Mouse (Mus musculus) embryonic facial prominence, embryonic 11.5 days (tissue): ENCODE measurements around the gene Pnn. TPM values are rescaled to one million over a fixed set of nuclear protein-coding genes. Genes with fewer than 3 reads are reported as not detected.

Experiments used
- ATAC-seq: fragments of 200-750 bp; cut with Nextera tagmentation; replicated peaks from 2 replicates; pipeline ENCODE4 v1.8.0; 2017; ENCODE audit warnings: low read depth; ENCODE audit not compliant: insufficient number of reproducible peaks, low FRiP score, low TSS enrichment
- DNase-seq: peaks from one replicate; pipeline ENCODE4 v3.0.0-alpha.2; 2015; ENCODE audit warnings: low spot score
- H3K27ac ChIP-seq: fragments of 300-500 bp; sonication (generic); replicated peaks from 2 replicates; pipeline ENCODE4 v1.5.1; 2014; ENCODE audit warnings: mild to moderate bottlenecking, low read depth, low read length, control low read depth
- H3K27me3 ChIP-seq: fragments of 300-500 bp; sonication (generic); 2 replicates; pipeline ENCODE4 v1.6.1; 2014; ENCODE audit warnings: mild to moderate bottlenecking, low read length, moderate library complexity, mixed read lengths; ENCODE audit not compliant: control insufficient read depth, insufficient read depth
- H3K36me3 ChIP-seq: fragments of 300-500 bp; sonication (generic); replicated peaks from 2 replicates; pipeline ENCODE4 v1.6.1; 2014; ENCODE audit warnings: low read depth, mild to moderate bottlenecking, low read length, moderate library complexity, mixed read lengths; ENCODE audit not compliant: control insufficient read depth, insufficient read depth
- H3K4me1 ChIP-seq: fragments of 300-500 bp; sonication (generic); 2 replicates; pipeline ENCODE4 v1.6.1; 2014; ENCODE audit warnings: low read length, mixed read lengths; ENCODE audit not compliant: control insufficient read depth, insufficient read depth
- H3K4me2 ChIP-seq: fragments of 300-500 bp; sonication (generic); 2 replicates; pipeline ENCODE4 v1.6.1; 2014; ENCODE audit warnings: low read depth, mild to moderate bottlenecking, control low read depth, low read length, moderate library complexity
- H3K4me3 ChIP-seq: fragments of 300-500 bp; sonication (generic); 2 replicates; pipeline ENCODE4 v1.5.1; 2014; ENCODE audit warnings: low read depth, low read length, control low read depth
- H3K9ac ChIP-seq: fragments of 300-500 bp; sonication (generic); replicated peaks from 2 replicates; pipeline ENCODE4 v1.6.1; 2014; ENCODE audit warnings: mild to moderate bottlenecking, control low read depth, low read length
- H3K9me3 ChIP-seq: fragments of 300-500 bp; sonication (generic); replicated peaks from 2 replicates; pipeline ENCODE4 v1.6.1; 2016; ENCODE audit warnings: mild to moderate bottlenecking, low read length, inconsistent platforms, mixed read lengths; ENCODE audit not compliant: control insufficient read depth
- WGBS: fragments of 180-500 bp; shearing (Covaris S2); extraction: QIAGEN DNeasy Blood & Tissue Kit; methylation state at CpG from one replicate; pipeline ENCODE4 v1.1.7; 2014; 5-methylcytosine and 5-hydroxymethylcytosine counted together
- polyA plus RNA-seq: library from polyadenylated mRNA; unstranded; fragments of >200 nt; fragmentation: Nextera tagmentation; extraction: Ambion mirVana; gene quantifications from 2 replicates; pipeline ENCODE4 v1.2.1, GENCODE M21; 2014

Pnn gene
- polyA plus RNA-seq, 1 experiment from 2014 or later, result 116 TPM

DNA sequence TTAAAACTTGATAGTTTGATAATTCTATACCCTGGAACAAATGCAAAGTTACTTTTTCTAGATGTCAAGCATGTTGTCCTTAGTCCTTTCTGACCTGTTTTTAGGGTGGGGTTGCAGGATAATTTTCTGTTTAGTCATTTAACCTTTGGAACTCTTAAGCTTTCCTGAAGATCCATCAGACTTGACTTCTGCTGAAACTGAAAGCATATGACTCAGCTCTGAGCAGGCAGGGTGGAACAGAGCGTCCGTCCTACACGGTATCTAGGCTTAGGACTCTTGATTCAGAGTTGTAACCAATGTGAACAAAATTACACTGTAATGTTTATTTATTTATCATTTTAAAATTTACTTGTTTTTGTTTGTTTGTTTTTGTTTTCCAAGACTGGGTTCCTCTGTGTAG, 11.2 kb downstream of the Pnn start:
- H3K36me3 ChIP-seq, result no peaks in the 10 kb centered on the region
- H3K4me2 ChIP-seq, result no peak overlapping the region
- no peaks in the 10 kb centered on the region for H3K4me1 ChIP-seq
- DNase-seq, result no peak
- ATAC-seq, result no peak
- no peak overlapping the region for H3K27ac ChIP-seq
- H3K4me3 ChIP-seq, result no peak overlapping the region
- no peaks in the 10 kb centered on the region for H3K27me3 ChIP-seq
- H3K9ac ChIP-seq, result no peak overlapping the region
- WGBS, result 95% methylated on average over 3 of the region's 3 CpGs
- H3K9me3 ChIP-seq, result no peaks in the 10 kb centered on the region

DNA sequence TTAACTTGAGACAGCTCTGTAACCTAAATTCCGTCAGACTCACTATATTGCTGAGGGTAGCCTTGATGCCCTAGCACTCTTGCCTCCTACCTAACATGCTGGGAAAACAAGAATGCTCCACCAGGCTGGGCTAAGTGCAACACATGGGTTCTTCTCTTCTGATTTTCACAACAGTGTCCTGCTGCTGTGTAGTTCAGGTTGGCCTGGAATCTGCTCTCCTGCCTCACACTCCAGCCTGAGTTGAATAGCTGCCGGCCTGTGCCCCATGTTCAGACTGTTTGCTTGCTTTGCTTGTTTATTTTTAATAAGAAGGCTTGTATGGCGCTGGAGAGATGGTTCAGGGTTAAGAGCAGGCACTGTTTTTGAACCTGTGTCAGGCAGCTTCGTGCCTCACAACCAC, 13.8 kb downstream of the Pnn start:
- Histone ChIP-seq H3K36me3 (no peaks in the 10 kb centered on the region), H3K4me2 (no peak overlapping the region), H3K4me1 (no peaks in the 10 kb centered on the region), H3K27me3 (no peaks in the 10 kb centered on the region), H3K9me3 (no peaks in the 10 kb centered on the region), H3K4me3 (no peak overlapping the region), H3K27ac (no peak overlapping the region), H3K9ac (no peak overlapping the region)
- DNase-seq, result no peak
- ATAC-seq, result no peak
- WGBS, result 83% methylated on average over 4 of the region's 4 CpGs

DNA sequence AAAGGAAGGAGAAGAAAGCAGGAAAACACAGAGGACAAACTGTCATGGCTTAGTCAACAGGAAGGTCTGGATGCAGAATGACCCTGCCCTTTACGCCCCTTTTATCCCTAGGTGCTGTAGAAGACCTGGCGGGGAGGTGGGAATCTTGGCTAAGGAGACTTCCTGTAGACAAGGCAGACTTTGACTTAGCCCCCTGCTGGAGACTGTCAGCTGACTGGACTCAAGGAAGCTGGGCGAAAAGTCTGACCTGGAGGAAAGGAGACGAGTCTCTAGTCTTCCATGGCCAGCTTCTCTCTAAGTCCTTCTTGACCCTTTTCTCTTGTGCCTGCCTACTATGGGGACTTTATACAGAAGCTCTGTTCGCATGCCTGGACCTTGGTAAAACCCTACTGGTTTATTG, 17.8 kb downstream of the Pnn start:
- H3K27me3 ChIP-seq, result no peaks in the 10 kb centered on the region
- DNase-seq (no peak), ATAC-seq (no peak)
- no peak overlapping the region for H3K9ac ChIP-seq
- H3K27ac ChIP-seq, result no peak overlapping the region
- WGBS, result 68% methylated on average over 5 of the region's 5 CpGs
- H3K4me1 ChIP-seq, result no peaks in the 10 kb centered on the region
- no peak overlapping the region for H3K4me2 ChIP-seq
- no peak overlapping the region for H3K4me3 ChIP-seq
- H3K9me3 ChIP-seq, result no peaks in the 10 kb centered on the region
- no peaks in the 10 kb centered on the region for H3K36me3 ChIP-seq

DNA sequence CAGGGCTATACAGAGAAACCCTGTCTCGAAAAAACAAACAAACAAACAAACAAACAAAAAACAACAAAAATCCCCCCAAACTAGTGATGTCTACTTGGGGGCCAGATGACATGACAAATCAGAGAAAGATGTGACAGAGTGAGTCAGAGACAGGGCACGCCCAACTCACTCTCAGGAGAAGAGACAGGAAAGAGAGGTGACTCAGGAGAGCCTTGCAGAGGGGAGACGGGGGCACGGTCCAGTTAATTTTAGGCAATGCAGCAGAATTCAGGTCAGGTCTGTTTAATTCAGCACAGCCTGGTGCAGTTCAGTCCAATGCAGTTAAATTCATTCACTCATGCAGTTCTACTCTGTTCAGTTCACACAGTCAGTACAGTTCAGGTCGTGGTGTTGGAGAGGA, 19.5 kb downstream of the Pnn start:
- 80% methylated on average over 5 of the region's 5 CpGs for WGBS
- Histone ChIP-seq H3K4me1 (no peaks in the 10 kb centered on the region), H3K4me3 (no peak overlapping the region), H3K9ac (no peak overlapping the region), H3K36me3 (no peaks in the 10 kb centered on the region), H3K4me2 (no peak overlapping the region), H3K9me3 (no peaks in the 10 kb centered on the region), H3K27me3 (no peaks in the 10 kb centered on the region), H3K27ac (no peak overlapping the region)
- no peak for DNase-seq
- ATAC-seq, result no peak

DNA sequence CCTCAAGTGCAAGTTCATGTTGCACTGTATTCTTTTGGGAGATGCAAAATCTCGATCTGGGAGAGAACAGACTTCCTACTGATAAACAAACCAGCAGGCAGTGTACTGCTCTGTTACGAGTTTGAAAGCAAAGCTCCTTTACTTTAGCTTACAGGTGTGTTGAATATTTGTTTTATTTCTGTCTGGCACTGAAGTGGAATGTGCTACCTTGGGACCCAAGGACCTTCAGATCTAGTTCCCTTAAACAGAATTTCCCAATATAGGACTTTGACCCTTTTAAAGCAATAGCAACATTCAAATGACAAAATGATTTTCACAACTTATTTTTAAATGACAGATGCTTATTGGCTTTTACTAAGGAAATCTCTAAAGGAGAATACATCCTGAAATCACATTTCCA, 26.9 kb downstream of the Pnn start:
- Histone ChIP-seq H3K36me3 (no peaks in the 10 kb centered on the region), H3K4me3 (no peak overlapping the region), H3K27ac (no peak overlapping the region), H3K9me3 (no peaks in the 10 kb centered on the region), H3K4me1 (no peaks in the 10 kb centered on the region), H3K9ac (no peak overlapping the region), H3K27me3 (no peaks in the 10 kb centered on the region), H3K4me2 (no peak overlapping the region)
- DNase-seq (no peak), ATAC-seq (no peak)
- WGBS, result 61% methylated on average over 2 of the region's 2 CpGs

DNA sequence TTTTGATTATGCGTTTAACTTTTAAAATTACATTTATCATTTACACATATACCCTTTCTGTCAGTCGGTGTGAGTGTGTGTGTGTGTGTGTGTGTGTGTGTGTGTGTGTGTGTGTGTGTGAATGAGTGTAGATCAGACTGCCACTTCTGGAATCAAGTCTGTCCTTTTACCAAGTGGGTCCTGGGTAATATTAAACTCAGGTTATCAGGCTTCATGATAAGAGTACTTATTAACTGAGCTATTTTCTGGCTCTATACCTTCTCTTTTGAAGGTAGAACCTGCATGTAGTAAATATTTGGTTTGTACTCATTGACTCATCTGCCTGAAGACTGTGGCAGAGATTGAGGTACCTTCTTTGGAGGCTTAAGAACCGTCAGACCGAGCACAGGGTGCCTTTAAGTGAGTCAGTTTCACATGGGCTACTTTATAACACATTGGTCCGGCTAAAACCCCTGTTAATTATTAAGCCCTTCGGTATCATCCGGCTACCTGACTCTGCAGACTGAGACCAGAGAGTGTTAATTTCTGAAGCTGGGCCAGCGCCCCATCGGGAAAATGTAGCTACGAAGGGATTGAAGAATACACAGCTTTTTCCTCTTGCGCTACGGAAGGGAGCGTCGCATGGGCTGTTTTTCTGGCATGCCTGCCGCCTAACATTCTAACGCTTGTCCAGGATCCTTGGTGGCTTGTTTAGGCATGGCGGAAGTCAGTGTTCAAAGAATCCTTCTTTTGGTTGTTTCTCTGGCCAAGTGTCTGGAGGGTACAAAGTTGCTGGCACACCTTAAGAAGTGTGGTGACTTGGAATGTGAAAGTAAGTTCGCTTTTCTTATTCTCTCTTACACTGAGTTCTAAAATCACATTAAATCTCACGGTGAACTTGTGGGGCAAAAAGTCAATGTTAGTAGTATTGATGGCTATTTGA, 28.7 kb downstream of the Pnn start, which contains the start of gene Mia2:
Gene Mia2, plus strand, starts transcription at position 696 of the 922 bp plus-strand sequence.
- H3K4me2 ChIP-seq, result no peak within 1 kb of the TSS
- no peak within 1 kb of the TSS for H3K4me3 ChIP-seq
- no peak within 1 kb of the TSS for H3K9ac ChIP-seq
- 82% methylated on average over 19 of the region's 19 CpGs for WGBS
- DNase-seq, result no peak
- H3K36me3 ChIP-seq, result no peaks in the 10 kb centered on the region
- ATAC-seq, result no peak
- no peaks in the 10 kb centered on the region for H3K9me3 ChIP-seq
- no peak within 1 kb of the TSS for H3K27ac ChIP-seq
- H3K27me3 ChIP-seq, result no peaks in the 10 kb centered on the region
- H3K4me1 ChIP-seq, result no peaks in the 10 kb centered on the region

DNA sequence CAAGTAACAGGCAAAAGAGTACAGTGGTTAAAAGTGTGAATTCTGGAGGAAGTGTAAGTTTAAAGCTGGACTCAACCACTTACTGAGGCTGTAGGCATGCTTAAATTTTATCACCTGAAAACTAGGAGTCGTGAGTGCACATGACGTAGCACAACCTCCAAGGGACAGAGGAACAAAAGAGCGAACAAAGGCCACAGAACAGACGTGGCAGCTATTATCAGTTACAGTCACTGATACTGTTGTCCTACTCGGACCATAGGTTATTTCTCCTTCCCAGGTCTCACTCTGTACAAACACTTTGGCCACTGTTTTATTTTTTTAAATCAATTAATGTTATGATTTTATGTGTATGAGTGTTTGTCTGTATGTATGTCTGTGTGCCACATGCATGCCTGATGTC, 38.1 kb downstream of the Pnn start:
- no peak for DNase-seq
- H3K36me3 ChIP-seq, result no peaks in the 10 kb centered on the region
- no peak for ATAC-seq

DNA sequence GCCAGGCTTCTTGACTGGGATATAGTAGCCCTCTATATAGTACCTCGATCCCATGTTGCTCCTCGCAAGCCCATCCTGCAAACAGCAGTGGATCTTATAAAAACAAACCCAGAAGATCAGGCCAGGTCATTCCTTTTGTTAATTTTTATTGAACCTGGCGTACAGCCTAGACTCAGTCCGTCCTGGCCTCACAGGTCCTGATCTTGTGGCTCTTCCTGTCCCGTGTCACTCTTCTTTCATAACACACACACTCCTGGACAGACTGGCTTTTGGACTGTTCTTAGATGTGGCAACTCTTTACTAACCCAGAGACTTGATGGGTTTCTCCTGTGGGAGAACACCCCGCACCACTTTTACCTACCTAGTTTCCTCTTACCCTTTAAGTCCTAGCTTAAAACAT, 39.2 kb downstream of the Pnn start:
- 83% methylated on average over 6 of the region's 6 CpGs for WGBS
- DNase-seq (no peak), ATAC-seq (no peak)
- no peaks in the 10 kb centered on the region for H3K4me1 ChIP-seq
- H3K27me3 ChIP-seq, result no peaks in the 10 kb centered on the region
- no peaks in the 10 kb centered on the region for H3K36me3 ChIP-seq
- H3K9ac ChIP-seq, result no peak overlapping the region
- H3K4me3 ChIP-seq, result no peak overlapping the region
- H3K27ac ChIP-seq, result no peak overlapping the region
- H3K4me2 ChIP-seq, result no peak overlapping the region
- H3K9me3 ChIP-seq, result no peaks in the 10 kb centered on the region

More for the DNA sequence above, 38.1 kb downstream of the Pnn start:
- 82% methylated on average over 5 of the region's 5 CpGs for WGBS
- H3K9ac ChIP-seq, result no peak overlapping the region
- no peaks in the 10 kb centered on the region for H3K27me3 ChIP-seq
- H3K27ac ChIP-seq, result no peak overlapping the region
- H3K4me1 ChIP-seq, result no peaks in the 10 kb centered on the region
- H3K4me3 ChIP-seq, result no peak overlapping the region
- no peaks in the 10 kb centered on the region for H3K9me3 ChIP-seq
- no peak overlapping the region for H3K4me2 ChIP-seq
